Mouse (Mus musculus) heart, embryonic 11.5 days (tissue): Measurements from ENCODE around the gene Taok3. TPM values are rescaled to one million over a fixed set of nuclear protein-coding genes. Genes with fewer than 3 reads are reported as not detected.

Source experiments
- ATAC-seq: fragments of 200-750 bp; cut with Nextera tagmentation; replicated peaks from 2 replicates; pipeline ENCODE4 v1.8.0; 2017; ENCODE audit warnings: moderate library complexity; ENCODE audit not compliant: insufficient number of reproducible peaks, low FRiP score, low TSS enrichment
- H3K27ac ChIP-seq: fragments of 300-500 bp; sonication (generic); 2 replicates; pipeline ENCODE4 v1.5.1; 2014; ENCODE audit warnings: mild to moderate bottlenecking, low read depth, low read length
- H3K27me3 ChIP-seq: fragments of 300-500 bp; sonication (generic); 2 replicates; pipeline ENCODE4 v1.6.1; 2014; ENCODE audit warnings: mild to moderate bottlenecking, low read length, mixed read lengths; ENCODE audit not compliant: control insufficient read depth, insufficient read depth
- H3K36me3 ChIP-seq: fragments of 300-500 bp; sonication (generic); 2 replicates; pipeline ENCODE4 v1.6.1; 2014; ENCODE audit warnings: mild to moderate bottlenecking, low read length, moderate library complexity, mixed read lengths; ENCODE audit not compliant: control insufficient read depth, insufficient read depth
- H3K4me1 ChIP-seq: fragments of 300-500 bp; sonication (generic); 2 replicates; pipeline ENCODE4 v1.6.1; 2014; ENCODE audit warnings: low read length; ENCODE audit not compliant: control insufficient read depth, insufficient read depth
- H3K4me2 ChIP-seq: fragments of 300-500 bp; sonication (generic); 2 replicates; pipeline ENCODE4 v1.6.1; 2014; ENCODE audit warnings: mild to moderate bottlenecking, moderate library complexity
- H3K4me3 ChIP-seq: fragments of 300-500 bp; sonication (generic); 2 replicates; pipeline ENCODE4 v1.5.1; 2014; ENCODE audit warnings: low read depth, low read length
- H3K9ac ChIP-seq: fragments of 300-500 bp; sonication (generic); 2 replicates; pipeline ENCODE4 v1.6.1; 2014; ENCODE audit warnings: mild to moderate bottlenecking, low read depth, low read length, moderate library complexity
- H3K9me3 ChIP-seq: fragments of 300-500 bp; sonication (generic); replicated peaks from 2 replicates; pipeline ENCODE4 v1.6.1; 2016; ENCODE audit warnings: low read length; ENCODE audit not compliant: control insufficient read depth
- WGBS: fragments of 180-500 bp; shearing (Covaris S2); extraction: QIAGEN DNeasy Blood & Tissue Kit; methylation state at CpG from one replicate; pipeline ENCODE4 v1.1.7; 2014; ENCODE audit not compliant: insufficient replicate concordance; 5-methylcytosine and 5-hydroxymethylcytosine counted together
- polyA plus RNA-seq: library from polyadenylated mRNA; unstranded; fragments of >200 nt; fragmentation: Nextera tagmentation; extraction: Ambion mirVana; gene quantifications from 2 replicates; pipeline ENCODE4 v1.2.1, GENCODE M21; 2014

Gene Taok3
- polyA plus RNA-seq, 1 experiment from 2014 or later, result 13.8 TPM

DNA sequence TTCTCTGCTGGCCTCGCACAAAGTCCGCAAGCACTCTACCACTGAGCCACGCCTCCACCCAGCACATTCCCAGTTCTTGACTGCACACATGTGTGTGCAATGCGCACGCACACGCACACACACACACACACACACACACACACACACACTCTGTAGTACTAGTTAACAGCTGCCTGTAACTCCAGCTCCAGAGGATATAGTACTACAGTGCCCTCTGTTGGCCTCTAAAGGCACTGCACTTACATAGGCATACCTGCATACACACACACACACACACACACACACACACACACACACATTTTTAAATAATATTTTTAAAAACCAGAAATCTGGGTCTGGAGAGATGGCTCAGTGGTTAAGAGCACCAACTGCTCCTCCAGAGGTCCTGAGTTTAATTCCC lies 157.9 kb downstream of the Taok3 start:
- no peaks in the 10 kb centered on the region for H3K9me3 ChIP-seq
- no peak for ATAC-seq
- H3K27ac ChIP-seq, result no peak overlapping the region
- H3K27me3 ChIP-seq, result no peaks in the 10 kb centered on the region
- H3K4me2 ChIP-seq, result no peak overlapping the region
- H3K36me3 ChIP-seq, result no peaks in the 10 kb centered on the region
- H3K9ac ChIP-seq, result no peak overlapping the region
- WGBS, result 89% methylated on average over 6 of the region's 6 CpGs
- no peak overlapping the region for H3K4me3 ChIP-seq
- peaks cover 2% of the 10 kb centered on the region; the same call in 1 of the 2 replicates for H3K4me1 ChIP-seq

GRCm38 (mm10) chr5:117278809-117279668 lies 159.1 kb downstream of the Taok3 start:
- Histone ChIP-seq H3K4me3 (no peak overlapping the region), H3K4me2 (no peak overlapping the region), H3K27me3 (no peaks in the 10 kb centered on the region), H3K9me3 (no peaks in the 10 kb centered on the region), H3K4me1 (peaks cover under 1% of the 10 kb centered on the region; the same call in 1 of the 2 replicates), H3K9ac (no peak overlapping the region), H3K36me3 (no peaks in the 10 kb centered on the region), H3K27ac (no peak overlapping the region)
- WGBS, result 86% methylated on average over 15 of the region's 15 CpGs
- no peak for ATAC-seq

DNA sequence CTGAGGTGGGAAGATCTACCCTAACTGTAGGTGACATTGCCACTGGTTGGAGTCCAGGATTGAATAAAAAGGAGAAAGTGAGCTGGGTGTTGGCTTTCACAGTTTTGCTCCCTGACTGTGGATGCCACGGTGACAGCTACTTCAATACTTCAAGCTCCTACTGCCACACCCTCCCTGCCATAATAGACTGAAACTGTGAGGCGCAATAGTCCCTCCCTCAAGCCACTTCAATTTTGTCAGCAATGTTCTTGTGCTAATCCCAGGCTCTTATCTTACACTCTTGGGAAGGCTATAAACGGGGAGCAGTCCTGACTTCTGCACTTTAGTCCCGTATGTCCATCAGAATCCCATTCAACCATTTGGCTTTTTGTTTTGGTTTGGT lies 159.7 kb downstream of the Taok3 start:
- H3K9me3 ChIP-seq, result no peaks in the 10 kb centered on the region
- no peak overlapping the region for H3K27ac ChIP-seq
- WGBS, result 42% methylated on average over 4 of the region's 4 CpGs
- no peak for ATAC-seq
- no peaks in the 10 kb centered on the region for H3K27me3 ChIP-seq
- no peaks in the 10 kb centered on the region for H3K36me3 ChIP-seq
- no peaks in the 10 kb centered on the region for H3K4me1 ChIP-seq
- no peak overlapping the region for H3K9ac ChIP-seq
- H3K4me2 ChIP-seq, result no peak overlapping the region
- H3K4me3 ChIP-seq, result no peak overlapping the region

DNA sequence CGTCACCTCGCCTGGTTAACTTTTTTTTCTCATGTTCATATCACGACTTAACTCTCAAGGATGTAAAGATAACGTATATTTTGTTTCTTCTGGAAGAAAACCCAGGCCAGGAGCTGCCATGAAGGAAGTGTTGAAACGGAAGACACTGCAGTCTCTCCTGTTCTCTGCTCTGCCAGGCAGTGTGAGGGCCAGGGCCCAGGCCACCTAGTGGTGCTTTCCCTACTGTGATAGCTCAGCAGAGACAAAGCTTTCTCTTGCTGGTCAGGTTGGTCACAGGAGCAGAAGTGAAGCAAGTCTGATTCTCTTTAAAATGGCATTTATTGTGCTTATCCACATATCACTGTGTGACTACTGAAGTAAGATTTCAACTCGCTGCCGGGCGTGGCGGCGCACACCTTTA lies 161.6 kb downstream of the Taok3 start:
- H3K27me3 ChIP-seq, result no peaks in the 10 kb centered on the region
- no peak overlapping the region for H3K4me3 ChIP-seq
- no peak for ATAC-seq
- H3K27ac ChIP-seq, result no peak overlapping the region
- no peak overlapping the region for H3K9ac ChIP-seq
- 88% methylated on average over 10 of the region's 10 CpGs for WGBS
- H3K4me2 ChIP-seq, result no peak overlapping the region
- no peaks in the 10 kb centered on the region for H3K36me3 ChIP-seq
- H3K9me3 ChIP-seq, result no peaks in the 10 kb centered on the region
- H3K4me1 ChIP-seq, result peaks cover 9% of the 10 kb centered on the region

DNA sequence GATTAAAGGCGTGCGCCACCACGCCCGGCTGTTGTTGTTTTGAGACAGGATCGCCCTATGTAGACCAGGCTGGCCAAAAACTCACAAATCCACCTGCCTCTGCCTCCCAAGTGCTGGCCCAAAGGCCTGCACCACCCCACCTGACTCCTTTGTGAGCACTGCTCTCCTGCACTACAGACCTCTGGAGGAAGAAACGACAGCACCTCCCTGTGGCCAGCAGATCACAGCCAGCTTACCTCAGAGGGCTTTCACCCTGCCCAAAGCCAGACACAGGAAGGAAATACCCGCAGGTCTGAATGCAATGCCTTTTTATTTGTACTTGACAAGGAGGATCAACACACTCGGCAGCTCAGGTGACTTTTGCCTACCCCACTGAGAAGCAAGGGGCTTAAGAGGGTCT lies 162.4 kb downstream of the Taok3 start:
- peaks cover 10% of the 10 kb centered on the region for H3K4me1 ChIP-seq
- H3K36me3 ChIP-seq, result no peaks in the 10 kb centered on the region
- H3K4me2 ChIP-seq, result no peak overlapping the region
- H3K4me3 ChIP-seq, result no peak overlapping the region
- WGBS, result 86% methylated on average over 8 of the region's 8 CpGs
- no peak overlapping the region for H3K27ac ChIP-seq
- ATAC-seq, result no peak
- no peaks in the 10 kb centered on the region for H3K9me3 ChIP-seq
- no peaks in the 10 kb centered on the region for H3K27me3 ChIP-seq
- no peak overlapping the region for H3K9ac ChIP-seq

DNA sequence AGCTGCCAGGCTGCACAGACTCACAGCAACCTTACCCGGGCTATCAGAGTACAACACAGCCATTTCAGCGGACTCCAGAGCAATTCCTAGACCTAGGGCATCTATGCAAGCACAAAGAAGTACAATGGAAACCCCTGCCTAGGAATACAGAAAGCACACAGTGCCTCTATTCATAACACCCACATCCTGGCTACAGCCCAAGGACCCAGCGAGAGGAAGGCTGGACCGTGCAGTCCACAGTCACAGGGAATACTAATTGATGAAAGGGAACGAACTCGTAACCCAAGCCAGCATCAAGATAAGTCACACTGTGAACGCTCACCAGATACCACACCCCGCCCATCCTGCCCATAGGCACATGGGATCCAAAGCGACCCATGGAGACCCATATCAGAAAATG lies 164.1 kb downstream of the Taok3 start:
- Histone ChIP-seq H3K27me3 (no peaks in the 10 kb centered on the region), H3K4me3 (no peak overlapping the region), H3K27ac (no peak overlapping the region), H3K9ac (no peak overlapping the region), H3K36me3 (no peaks in the 10 kb centered on the region), H3K4me2 (no peak overlapping the region), H3K4me1 (peaks cover 15% of the 10 kb centered on the region), H3K9me3 (no peaks in the 10 kb centered on the region)
- ATAC-seq, result no peak
- WGBS, result 73% methylated on average over 9 of the region's 9 CpGs

DNA sequence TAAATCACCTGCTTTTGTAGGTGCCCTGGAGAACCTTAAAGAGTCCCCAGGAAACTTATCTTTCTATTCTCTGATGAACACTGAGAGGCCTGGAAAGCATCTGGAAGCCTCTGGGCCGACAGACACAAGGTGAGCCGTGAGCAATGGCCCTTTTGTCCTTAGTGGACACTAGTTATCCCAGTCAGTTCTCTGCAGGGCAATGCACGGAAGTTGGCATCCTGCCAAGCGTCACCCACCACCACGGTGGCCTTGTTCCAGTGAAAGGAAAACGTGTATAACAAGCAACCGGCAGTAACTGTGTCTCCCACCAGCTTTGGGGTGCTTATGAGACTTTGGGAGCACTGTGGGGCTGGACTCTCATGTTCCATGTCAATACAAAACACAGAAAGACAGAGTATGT lies 164.8 kb downstream of the Taok3 start:
- no peaks in the 10 kb centered on the region for H3K9me3 ChIP-seq
- H3K27ac ChIP-seq, result no peak overlapping the region
- no peak overlapping the region for H3K4me2 ChIP-seq
- no peaks in the 10 kb centered on the region for H3K36me3 ChIP-seq
- no peak overlapping the region for H3K4me3 ChIP-seq
- no peaks in the 10 kb centered on the region for H3K27me3 ChIP-seq
- peaks cover 15% of the 10 kb centered on the region for H3K4me1 ChIP-seq
- no peak overlapping the region for H3K9ac ChIP-seq
- 63% methylated on average over 7 of the region's 7 CpGs for WGBS
- ATAC-seq, result no peak

GRCm38 (mm10) chr5:117285266-117285665 lies 165.3 kb downstream of the Taok3 start:
- H3K4me3 ChIP-seq, result no peak overlapping the region
- peaks cover 15% of the 10 kb centered on the region for H3K4me1 ChIP-seq
- no peak overlapping the region for H3K9ac ChIP-seq
- no peak overlapping the region for H3K4me2 ChIP-seq
- WGBS, result 83% methylated on average over 4 of the region's 4 CpGs
- no peak for ATAC-seq
- H3K27me3 ChIP-seq, result no peaks in the 10 kb centered on the region
- H3K27ac ChIP-seq, result no peak overlapping the region
- no peaks in the 10 kb centered on the region for H3K36me3 ChIP-seq
- no peaks in the 10 kb centered on the region for H3K9me3 ChIP-seq

DNA sequence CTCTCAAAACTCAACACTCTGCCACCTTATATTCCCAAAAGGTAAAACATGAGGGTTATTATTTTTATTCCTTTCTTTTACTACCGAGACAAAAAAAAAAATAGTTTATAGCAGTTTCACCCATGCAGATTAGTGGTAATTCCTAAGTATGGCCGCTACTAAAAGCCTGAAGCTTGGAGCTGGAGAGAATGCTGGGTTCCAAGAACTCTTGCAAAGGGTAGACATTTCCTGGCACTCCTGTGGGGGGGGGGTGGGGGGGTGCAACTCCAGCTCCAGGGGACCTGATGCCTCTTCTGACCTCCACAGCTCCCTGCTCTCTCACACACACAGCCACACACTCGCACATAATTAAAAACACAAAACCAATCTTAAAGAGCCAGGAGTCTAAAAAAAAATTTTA lies 166.4 kb downstream of the Taok3 start:
- H3K27ac ChIP-seq, result no peak overlapping the region
- no peak for ATAC-seq
- WGBS, result 59% methylated on average over 3 of the region's 3 CpGs

More for the DNA sequence above, 166.4 kb downstream of the Taok3 start:
- peak overlapping the region; percentile 83 for H3K4me2 ChIP-seq
- H3K4me1 ChIP-seq, result peaks cover 15% of the 10 kb centered on the region
- peak overlapping the region; percentile 64 for H3K4me3 ChIP-seq
- H3K9me3 ChIP-seq, result no peaks in the 10 kb centered on the region
- no peaks in the 10 kb centered on the region for H3K36me3 ChIP-seq
- peak overlapping the region; percentile 78 for H3K9ac ChIP-seq
- H3K27me3 ChIP-seq, result no peaks in the 10 kb centered on the region
